Mouse (Mus musculus): ENCODE measurements around the gene Kdelr3.

The Kdelr3 gene

DNA sequence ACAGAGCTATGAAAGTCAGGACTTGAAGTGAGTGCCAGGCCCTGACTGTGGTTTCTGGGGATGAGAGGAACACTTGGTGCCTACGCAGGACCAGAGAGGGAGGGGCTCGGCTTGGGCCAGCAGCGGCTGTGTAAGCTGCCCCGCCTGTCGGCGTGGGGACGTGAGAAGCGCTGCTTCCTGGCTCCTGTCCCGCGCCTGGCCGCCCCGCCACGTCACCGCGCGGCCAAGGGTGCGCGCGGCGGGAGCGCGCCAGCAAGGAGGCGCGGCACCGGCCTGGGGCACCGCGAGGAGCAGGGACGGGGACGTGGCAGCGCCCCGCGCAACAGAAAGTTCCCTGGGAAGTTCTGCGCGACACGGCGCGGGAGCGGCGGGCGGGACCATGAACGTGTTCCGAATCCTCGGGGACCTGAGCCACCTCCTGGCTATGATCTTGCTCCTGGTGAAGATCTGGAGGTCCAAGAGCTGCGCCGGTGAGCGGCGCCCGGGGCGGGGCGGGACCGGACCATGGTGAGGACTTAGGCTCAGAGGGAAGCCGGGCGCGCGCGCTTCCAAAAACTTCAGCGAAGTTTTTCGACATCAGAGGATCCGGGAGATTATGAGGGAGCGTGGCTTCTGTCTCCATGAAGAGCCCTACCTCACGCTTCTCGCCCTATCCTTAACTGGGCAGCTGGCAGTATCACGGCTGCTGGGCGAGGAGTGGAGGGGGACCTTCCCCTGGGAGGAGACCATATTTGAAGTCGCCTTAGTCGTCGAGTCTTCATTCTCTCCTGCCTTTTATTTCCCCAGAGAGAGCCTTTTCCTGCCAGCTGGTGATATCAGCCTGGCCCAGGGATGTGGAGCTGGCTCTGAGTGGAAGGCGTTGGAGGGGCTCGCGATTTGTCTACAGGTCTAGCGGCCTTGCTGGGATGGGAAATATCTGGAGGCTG is at the start of gene Kdelr3:
TSS of gene Kdelr3 (plus strand) at position 241 of the 926 bp plus-strand sequence.
- DNase-seq (ENCODE audit: low read depth in 1 of 2, low spot score in 2 of 2) = no peak

DNA sequence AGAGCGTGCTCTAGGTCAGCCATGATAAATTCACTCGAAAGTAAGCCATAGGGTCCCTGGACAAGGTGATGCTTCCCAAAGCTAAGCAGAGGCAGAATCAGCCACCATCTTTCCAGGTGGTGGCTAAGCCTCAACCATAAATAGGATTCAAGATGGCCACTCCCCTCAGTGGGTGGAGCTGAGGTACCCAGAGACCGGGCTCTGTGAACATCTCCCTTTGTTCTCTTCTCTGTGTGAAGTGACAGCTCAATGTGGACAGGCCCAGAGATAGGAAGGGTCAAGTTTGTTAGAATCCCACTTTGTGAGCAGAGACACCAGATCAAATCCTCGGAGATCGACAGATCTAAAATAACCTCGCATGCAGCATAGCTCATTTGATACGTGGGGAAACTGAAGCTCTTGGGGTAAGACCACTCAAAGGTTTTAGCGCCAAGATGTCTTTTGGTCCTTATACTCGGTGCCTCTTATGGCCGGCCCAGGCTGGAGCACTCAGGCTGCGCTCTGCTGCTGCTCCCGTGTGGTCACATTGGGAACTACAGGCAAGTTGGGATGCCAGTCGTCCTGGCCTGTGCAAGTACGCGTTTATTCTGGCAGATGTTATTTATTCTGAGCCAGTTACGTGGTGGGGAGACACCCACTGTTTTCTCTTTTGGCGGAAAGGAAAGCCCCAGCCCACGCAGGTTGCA is 49.5 kb upstream of the Kdelr3 start:
- DNase-seq (ENCODE audit: low read depth in 1 of 2, low spot score in 2 of 2) = peak; percentile 48 to 74

DNA sequence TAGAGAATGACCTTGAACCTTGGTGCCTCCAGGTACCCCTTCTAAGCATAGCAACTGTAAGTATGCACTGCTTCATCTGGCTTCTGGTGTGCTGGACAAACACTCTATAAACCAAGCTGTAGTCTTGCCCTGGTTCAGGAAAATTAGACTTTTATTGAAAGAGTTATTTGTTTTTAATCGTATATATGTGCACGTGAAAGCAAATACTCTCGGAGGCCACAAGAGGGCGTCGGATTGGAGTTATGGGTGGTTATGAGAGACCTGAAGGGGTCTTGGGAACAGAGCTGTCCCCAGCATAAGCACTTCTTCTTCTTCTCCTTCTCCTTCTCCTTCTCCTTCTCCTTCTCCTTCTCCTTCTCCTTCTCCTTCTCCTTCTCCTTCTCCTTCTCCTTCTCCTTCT is 46.6 kb upstream of the Kdelr3 start:
- no peak for DNase-seq (ENCODE audit: low read depth in 1 of 2, low spot score in 2 of 2)

DNA sequence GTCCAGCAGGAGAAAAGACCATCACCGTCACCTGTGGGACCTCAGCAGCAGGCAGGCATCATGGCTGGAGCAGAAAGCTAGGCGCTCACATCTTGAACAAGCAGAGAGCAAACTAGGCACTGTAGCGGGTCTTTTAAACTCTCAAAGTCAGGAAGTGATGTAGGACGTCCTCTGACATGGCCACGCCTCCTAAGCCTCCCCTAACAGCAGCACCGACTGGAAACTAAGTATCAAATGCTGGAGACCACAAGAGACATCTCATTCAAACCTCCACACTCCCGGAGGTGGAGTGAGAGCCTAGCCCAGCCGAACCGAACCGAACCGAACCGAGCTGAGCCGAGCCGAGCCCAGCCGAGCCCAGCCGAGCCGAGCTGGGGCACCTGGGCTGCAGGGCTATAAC is 45.6 kb upstream of the Kdelr3 start:
- DNase-seq (ENCODE audit: low read depth in 1 of 2, low spot score in 2 of 2) = no peak

DNA sequence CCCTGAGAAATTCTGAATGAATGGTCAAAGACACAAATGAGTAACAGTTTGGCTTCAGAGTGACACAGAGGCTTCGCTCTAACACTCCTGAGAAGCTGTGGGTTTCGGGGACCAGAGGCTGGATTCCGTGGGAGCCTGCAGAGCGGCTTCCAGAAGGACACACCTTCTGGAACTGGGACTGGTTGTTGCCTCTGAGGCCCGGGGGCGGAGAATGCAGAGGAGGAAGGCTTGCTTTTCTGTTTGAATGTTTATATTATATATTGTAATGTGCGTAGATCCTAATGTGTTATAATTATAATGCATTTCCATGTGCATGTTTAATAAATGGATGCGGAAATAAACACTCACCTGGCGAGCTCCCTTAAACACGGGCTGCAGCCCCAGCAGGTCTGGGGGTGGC is 45.1 kb upstream of the Kdelr3 start:
- DNase-seq (ENCODE audit: low read depth in 1 of 2, low spot score in 2 of 2) = no peak

DNA sequence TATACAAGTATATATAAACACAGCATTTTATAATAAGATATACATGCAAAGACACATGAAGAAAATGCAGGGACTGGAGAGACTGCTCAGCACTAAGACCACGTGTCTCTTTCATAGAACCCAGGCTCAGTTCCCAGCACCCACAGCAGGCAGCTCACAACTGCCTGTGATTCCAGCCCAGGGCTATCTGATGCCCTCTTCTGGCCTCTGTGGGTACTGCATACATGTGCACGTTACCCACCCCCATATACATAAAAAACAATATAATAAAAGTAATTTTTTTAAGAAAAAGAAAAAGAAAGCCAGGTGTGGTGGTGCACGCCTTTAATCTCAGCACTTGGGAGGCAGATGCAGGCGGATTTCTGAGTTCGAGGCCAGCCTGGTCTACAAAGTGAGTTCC is 43.2 kb upstream of the Kdelr3 start:
- no peak for DNase-seq (ENCODE audit: low read depth in 1 of 2, low spot score in 2 of 2)

DNA sequence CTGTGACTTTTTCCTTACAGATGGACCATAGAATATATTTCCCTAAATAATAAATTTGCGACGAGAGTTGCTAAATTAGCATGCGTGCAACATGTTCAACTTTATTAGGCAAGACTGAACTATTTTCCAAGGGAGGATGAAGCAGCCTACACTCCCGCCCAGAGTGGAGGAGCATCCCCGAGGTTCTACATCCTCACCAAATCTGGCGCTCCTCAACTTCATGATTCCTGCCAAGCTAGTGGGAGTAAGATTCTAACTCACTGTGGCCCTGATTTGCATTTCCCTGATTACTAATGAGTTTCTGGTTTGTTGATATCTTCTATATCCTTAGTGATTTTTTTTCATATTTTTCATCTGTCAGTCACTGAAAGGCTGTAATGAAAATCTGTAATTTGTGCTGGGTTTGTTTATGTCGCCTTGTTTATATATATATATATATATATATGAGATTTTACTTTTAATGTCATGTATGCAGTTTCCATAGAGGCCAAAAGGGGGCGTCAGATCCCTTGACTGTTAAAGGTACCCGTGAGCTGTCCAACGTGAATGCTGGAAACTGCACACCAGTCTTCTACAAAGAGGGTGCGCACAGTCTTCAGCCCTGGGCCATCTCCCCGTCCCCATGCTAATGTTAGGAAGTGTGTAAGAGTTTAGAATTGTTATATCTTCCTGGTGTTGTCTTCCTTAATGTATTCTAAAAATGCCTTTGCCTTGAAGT is 42.4 kb upstream of the Kdelr3 start:
- no peak for DNase-seq (ENCODE audit: low read depth in 1 of 2, low spot score in 2 of 2)

DNA sequence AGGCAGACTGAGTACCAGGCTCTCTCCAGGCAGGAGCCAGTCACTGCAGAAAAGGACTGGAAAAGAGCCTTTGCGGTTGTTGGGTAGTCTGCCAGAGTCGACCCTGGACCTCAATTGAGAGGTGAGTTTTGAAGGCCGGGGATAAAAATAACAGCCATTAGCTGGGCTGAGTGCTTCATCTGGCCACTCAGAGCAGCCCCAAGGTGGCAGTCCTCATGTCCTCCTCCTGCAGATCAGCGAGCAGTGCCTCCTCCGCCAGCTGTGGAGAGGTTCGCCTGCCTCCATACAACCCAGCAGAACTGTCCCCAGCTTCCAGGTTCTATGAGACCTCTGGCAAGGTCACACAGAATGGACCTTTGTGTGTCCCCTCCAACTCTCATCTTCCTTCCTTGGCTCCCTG is 39.0 kb upstream of the Kdelr3 start:
- DNase-seq (ENCODE audit: low read depth in 1 of 2, low spot score in 2 of 2) = no peak

DNA sequence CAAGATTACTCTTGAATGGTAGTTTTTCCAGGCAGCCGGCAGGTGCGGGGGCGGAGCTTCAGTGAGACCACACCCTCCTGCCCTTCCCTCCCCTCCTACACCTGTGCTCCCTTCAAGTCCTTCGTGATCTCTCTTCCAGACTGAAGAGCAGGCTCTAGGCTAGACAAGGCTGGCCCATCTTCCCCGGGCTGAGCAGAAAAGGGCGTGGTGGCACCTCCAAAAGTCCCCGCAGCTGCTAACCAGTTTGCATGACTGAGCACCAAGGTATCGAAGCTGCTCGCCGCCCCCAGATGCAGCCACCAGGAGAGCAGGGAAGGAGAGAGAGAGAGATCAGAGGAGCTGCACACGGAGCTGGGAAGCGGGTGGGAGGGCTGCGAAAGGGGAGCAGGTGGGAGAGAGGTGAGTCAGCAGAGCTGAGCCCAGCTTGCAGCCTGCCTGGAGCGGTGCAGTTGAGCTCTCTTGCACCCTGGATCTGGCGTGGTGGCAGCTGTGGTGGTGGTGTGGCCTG is 35.0 kb upstream of the Kdelr3 start:
- DNase-seq (ENCODE audit: low read depth in 1 of 2, low spot score in 2 of 2) = no peak

DNA sequence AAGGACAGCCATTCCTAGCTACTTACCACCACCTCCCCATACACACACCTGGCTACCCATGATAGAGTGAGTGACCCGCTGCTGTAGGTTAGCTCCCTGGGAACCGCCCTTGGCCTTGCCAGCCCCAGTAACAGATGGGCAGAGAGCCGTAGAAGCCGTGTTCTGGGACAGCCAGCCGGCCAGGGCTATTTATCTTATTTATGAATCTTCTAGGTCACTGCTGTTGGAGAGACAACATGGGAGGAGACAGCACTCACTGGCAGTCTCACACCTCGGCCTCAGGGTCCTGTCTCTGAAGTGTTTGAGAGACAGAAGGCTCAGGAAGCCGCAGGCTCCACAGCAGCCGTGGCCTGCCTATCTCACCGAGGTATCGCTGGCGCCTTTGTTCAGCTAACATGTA is 26.7 kb upstream of the Kdelr3 start:
- DNase-seq (ENCODE audit: low read depth in 1 of 2, low spot score in 2 of 2) = no peak

DNA sequence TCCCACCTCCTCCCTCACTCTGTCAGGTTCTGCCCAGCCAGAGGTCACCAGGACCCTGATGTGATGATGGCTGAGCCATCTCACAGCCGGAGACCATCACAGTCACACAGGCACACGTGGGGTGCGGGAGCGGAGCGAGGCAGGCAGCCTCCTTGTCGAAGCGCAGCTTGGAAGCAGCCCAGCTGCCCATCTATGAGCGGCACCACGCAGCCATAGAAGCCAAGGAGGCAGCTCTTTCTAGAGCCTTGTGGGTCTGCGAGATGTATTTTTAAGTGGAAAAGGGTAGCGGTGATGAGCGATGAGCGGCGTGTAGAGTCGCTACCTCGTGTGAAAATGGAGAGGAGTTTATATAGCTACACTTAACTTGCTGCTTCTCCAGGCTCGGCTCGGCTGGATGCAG is 22.7 kb upstream of the Kdelr3 start:
- no peak for DNase-seq (ENCODE audit: low read depth in 1 of 2, low spot score in 2 of 2)

DNA sequence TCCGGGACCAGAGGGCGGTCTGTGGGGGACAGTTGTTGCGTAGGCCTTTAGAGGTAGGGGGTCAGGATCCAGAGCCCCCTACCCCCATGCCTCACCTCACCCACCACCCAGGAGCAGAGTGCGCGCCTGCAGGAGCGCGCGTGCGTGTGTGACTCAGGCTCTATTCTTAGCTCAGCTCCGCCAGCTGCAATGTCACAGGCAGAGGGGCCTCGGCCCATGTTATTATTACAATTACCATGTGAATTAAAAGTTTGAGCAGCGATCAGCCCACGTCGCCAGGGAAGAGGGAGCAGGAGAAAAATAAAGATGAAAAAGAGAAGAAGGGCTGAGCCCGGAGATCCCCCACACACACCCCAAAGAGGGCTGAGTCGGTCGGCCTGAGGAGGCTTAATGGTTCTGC is 16.1 kb upstream of the Kdelr3 start:
- DNase-seq (ENCODE audit: low read depth in 1 of 2, low spot score in 2 of 2) = no peak

DNA sequence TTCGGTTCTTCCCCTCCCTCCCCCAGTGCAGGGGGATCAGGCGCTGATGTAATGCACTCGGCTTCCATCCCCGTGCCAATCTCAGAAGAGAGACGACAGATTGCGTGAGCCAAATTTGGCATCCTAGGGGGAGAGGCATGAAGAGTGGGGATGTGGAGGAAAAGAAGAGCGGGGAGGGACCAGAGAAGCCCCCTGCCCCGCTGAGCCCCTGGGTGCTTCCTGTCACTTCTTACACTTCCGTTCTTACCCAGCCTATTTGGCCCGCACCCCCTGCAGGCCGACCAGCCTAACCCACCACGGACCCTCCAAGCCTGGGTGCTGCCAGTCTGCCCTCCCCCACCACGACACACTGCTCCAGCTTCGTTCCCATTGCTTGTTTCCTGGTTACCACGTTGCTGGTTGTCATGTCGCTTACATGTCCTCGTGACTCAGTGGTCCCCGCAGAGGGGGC is 13.3 kb upstream of the Kdelr3 start:
- no peak for DNase-seq (ENCODE audit: low read depth in 1 of 2, low spot score in 2 of 2)

DNA sequence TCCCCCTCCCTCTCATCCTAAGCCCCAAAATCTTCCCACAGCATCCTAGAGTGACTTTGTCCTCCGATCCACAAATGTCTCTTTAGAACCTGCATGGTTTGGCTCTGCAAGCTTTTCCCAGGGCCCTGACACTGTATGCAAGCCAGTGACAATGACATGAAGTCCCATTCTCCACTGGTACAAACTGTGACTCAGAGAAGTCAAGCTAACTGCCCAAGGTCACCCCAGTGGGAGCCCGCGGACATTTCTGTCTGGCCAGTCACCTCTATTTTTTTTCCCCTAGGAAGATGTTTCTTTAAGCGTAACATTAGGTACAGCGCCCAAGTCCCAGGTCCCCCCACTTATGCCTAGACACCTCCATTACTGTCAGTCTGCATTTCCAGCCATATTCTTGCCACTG is 12.8 kb upstream of the Kdelr3 start:
- no peak for DNase-seq (ENCODE audit: low read depth in 1 of 2, low spot score in 2 of 2)

DNA sequence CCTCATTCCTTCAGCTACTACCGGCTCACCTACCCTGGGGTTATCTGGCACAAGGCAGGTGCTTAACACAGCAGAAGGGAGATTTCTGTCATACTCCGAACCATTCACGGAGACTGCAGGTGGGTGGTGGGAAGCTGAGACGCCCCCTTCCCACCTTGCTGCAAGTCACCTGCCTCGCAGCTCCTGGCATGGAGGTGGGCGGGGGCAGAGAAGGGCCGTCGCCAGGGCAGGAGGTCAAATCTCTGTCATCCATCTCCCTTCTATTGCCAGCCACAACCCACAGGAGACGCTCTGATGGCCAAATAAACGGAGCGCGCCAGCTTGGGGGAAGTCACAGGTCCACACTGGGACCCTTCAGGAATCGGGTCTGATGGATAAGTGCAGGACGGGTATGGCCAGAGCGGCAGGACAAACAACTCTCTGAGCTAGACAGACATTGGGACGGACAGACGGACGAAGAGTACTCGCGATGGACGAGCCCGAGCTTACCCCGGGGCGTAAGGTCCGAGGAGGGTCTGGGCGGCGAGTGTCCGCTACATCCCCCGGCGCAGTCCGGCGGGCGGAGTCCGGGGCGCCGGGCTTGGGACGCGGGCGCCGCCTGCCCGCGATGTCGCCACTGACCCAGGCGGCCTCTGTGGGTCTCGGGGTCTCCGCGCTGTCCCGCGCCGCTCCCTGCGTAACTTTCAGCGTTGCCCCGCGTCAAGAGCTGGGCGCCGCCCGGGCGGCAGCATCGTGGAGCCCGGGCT is 11.3 kb upstream of the Kdelr3 start, which contains the start of gene Kcnj4:
TSS of gene Kcnj4 (minus strand) at position 535 of the 746 bp plus-strand sequence.
- no peak for DNase-seq (ENCODE audit: low read depth in 1 of 2, low spot score in 2 of 2)

DNA sequence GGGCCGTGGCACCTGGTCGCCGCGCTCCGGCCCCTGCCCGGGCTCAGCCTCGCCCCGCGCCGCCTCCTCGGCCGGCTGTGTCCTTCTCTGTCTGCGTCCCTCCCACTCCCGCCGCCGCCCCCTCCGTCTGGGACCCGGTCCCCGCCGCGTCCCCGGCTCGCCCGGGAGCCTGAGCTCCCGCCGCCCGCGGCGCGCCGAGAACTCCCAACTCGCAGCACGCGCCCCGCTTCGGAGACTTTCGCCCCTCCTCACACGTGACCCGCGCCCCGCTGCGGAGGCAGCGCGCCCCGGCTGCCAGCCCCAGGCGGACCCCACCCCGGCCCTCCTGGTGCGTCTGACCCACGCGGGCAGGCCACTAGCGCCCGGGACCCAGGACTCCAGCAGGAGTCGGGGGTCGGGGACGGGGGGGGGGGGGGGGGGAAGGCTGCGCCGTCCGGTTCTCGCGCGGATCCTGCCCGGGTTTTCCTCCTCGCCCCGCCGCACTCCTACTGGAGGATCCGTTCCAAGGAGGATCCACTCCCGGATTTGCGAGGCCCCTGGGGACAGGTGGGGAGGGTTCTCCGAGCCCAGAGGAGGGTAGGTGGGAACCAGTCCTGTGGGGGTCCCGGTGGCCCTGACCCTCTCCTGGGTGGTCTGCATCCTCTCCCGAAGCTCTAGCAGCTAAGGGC is 10.5 kb upstream of the Kdelr3 start:
- no peak for DNase-seq (ENCODE audit: low read depth in 1 of 2, low spot score in 2 of 2)

DNA sequence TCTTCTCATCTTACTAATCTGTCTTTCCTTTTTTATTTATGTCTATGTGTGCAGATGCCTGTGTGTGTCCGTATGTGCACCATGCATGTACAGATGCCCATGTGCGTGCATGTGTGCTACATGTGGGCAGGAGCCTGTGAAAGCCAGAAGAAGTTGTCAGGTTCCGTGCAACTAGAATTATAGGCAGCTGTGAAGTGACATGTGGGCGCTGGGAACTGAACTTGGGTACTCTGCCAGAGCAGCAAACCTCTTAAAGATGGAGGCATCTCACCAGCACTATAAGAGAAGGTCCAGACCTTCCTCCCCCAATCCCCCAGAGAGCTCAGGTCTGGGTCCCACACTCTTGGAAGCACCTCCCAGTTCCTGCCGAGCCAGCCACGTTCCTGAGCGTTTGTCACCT is 9.8 kb upstream of the Kdelr3 start:
- DNase-seq (ENCODE audit: low read depth in 1 of 2, low spot score in 2 of 2) = no peak

DNA sequence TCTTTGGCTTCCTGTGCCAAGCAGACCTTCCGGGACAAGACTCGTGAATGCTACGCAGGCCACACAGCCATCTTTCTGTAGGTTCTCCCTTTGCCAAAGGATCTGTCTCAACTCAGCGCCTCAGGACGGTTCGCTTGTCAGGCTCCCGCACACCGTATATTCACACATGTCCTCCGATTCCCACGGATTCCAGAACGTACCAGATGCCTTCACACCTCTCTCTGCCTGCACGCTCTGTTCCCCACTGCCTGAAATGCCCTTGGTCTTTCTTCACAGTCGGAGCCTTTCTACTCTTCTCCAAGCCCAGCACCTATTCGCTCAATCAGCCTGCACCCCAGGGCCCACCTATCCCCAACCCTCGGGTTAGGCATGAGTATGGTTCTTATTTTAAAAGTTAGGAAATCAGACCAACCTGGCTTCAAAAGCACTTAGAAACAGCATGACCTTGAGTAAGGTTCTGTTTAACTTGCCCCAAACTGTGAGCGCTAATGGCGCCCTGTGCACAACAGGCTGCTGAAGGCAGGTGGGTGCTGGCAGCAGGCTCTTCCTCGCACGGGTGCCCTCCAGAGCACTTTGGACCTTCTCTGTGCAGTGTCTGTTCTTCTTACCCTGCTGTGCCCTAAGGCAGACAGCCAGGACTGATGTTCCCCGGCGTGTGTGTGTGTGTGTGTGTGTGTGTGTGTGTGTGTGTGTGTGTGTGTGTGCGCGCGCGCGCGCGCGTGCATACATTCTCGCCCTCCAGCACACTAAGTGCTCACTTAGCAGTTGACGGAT is 9.0 kb upstream of the Kdelr3 start:
- no peak for DNase-seq (ENCODE audit: low read depth in 1 of 2, low spot score in 2 of 2)

DNA sequence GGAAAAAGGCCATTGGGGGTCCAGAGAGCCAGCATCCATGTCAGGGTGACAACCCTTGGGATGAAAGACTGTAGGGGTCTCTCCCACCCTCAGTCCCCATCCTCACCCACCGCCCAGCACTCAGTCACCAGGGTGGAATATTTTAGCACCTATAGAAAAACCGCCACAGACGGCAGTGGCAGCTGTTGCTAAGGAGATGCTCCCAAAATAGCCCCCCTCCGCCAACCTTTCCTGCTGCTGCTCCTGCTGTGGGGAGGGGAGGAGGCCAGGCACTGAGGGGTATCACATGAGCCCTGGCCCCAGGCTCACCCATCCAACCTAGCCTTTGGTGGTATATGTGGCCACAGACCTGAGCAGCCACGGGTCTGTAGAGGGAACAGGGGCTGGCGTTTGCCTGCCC is 6.2 kb upstream of the Kdelr3 start:
- no peak for DNase-seq (ENCODE audit: low read depth in 1 of 2, low spot score in 2 of 2)

DNA sequence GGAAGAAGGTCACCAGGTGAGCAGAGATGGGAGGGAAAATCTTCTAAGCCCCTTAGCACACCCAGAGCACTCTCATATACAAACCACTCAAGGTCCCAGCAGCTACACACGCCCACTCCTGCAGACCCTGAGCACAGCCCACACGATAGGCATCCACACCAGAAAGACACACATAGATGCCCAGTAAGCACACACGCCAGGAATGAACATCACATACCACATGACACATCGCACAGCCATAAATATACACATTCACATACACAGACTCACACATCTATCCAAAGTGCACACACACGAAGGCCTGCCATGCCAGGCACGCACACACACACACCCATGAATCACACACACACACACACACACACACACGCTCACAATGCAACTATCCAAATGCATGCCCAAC is 5.8 kb upstream of the Kdelr3 start:
- DNase-seq (ENCODE audit: low read depth in 1 of 2, low spot score in 2 of 2) = no peak
